Mouse (Mus musculus) embryonic facial prominence, embryonic 11.5 days (tissue): Measurements from ENCODE around the gene Pml. TPM values are rescaled to one million over a fixed set of nuclear protein-coding genes. Genes with fewer than 3 reads are reported as not detected.

Experiments used
- ATAC-seq: fragments of 200-750 bp; cut with Nextera tagmentation; replicated peaks from 2 replicates; pipeline ENCODE4 v1.8.0; 2017; ENCODE audit warnings: low read depth; ENCODE audit not compliant: insufficient number of reproducible peaks, low FRiP score, low TSS enrichment
- DNase-seq: peaks from one replicate; pipeline ENCODE4 v3.0.0-alpha.2; 2015; ENCODE audit warnings: low spot score
- H3K27ac ChIP-seq: fragments of 300-500 bp; sonication (generic); replicated peaks from 2 replicates; pipeline ENCODE4 v1.5.1; 2014; ENCODE audit warnings: mild to moderate bottlenecking, low read depth, low read length, control low read depth
- H3K27me3 ChIP-seq: fragments of 300-500 bp; sonication (generic); 2 replicates; pipeline ENCODE4 v1.6.1; 2014; ENCODE audit warnings: mild to moderate bottlenecking, low read length, moderate library complexity, mixed read lengths; ENCODE audit not compliant: control insufficient read depth, insufficient read depth
- H3K36me3 ChIP-seq: fragments of 300-500 bp; sonication (generic); replicated peaks from 2 replicates; pipeline ENCODE4 v1.6.1; 2014; ENCODE audit warnings: low read depth, mild to moderate bottlenecking, low read length, moderate library complexity, mixed read lengths; ENCODE audit not compliant: control insufficient read depth, insufficient read depth
- H3K4me1 ChIP-seq: fragments of 300-500 bp; sonication (generic); 2 replicates; pipeline ENCODE4 v1.6.1; 2014; ENCODE audit warnings: low read length, mixed read lengths; ENCODE audit not compliant: control insufficient read depth, insufficient read depth
- H3K4me2 ChIP-seq: fragments of 300-500 bp; sonication (generic); 2 replicates; pipeline ENCODE4 v1.6.1; 2014; ENCODE audit warnings: low read depth, mild to moderate bottlenecking, control low read depth, low read length, moderate library complexity
- H3K4me3 ChIP-seq: fragments of 300-500 bp; sonication (generic); 2 replicates; pipeline ENCODE4 v1.5.1; 2014; ENCODE audit warnings: low read depth, low read length, control low read depth
- H3K9ac ChIP-seq: fragments of 300-500 bp; sonication (generic); replicated peaks from 2 replicates; pipeline ENCODE4 v1.6.1; 2014; ENCODE audit warnings: mild to moderate bottlenecking, control low read depth, low read length
- H3K9me3 ChIP-seq: fragments of 300-500 bp; sonication (generic); replicated peaks from 2 replicates; pipeline ENCODE4 v1.6.1; 2016; ENCODE audit warnings: mild to moderate bottlenecking, low read length, inconsistent platforms, mixed read lengths; ENCODE audit not compliant: control insufficient read depth
- WGBS: fragments of 180-500 bp; shearing (Covaris S2); extraction: QIAGEN DNeasy Blood & Tissue Kit; methylation state at CpG from one replicate; pipeline ENCODE4 v1.1.7; 2014; 5-methylcytosine and 5-hydroxymethylcytosine counted together
- polyA plus RNA-seq: library from polyadenylated mRNA; unstranded; fragments of >200 nt; fragmentation: Nextera tagmentation; extraction: Ambion mirVana; gene quantifications from 2 replicates; pipeline ENCODE4 v1.2.1, GENCODE M21; 2014

The Pml gene
- polyA plus RNA-seq, 1 experiment from 2014 or later, result 14.5 TPM

GRCm38 (mm10) chr9:58283431-58283830 is 33.8 kb upstream of the Pml start:
- Histone ChIP-seq H3K4me3 (no peak overlapping the region), H3K27ac (no peak overlapping the region), H3K36me3 (no peaks in the 10 kb centered on the region), H3K27me3 (no peaks in the 10 kb centered on the region), H3K9ac (no peak overlapping the region), H3K4me2 (no peak overlapping the region), H3K9me3 (no peaks in the 10 kb centered on the region), H3K4me1 (no peaks in the 10 kb centered on the region)
- DNase-seq (no peak), ATAC-seq (no peak)
- 70% methylated on average over 7 of the region's 7 CpGs for WGBS

GRCm38 (mm10) chr9:58281597-58281996 is 32.0 kb upstream of the Pml start:
- DNase-seq, result peak; percentile 56
- H3K36me3 ChIP-seq, result no peaks in the 10 kb centered on the region
- ATAC-seq, result no peak
- H3K4me3 ChIP-seq, result no peak overlapping the region
- whole genome bisulfite sequencing, result 53% methylated on average over 3 of the region's 3 CpGs
- H3K27me3 ChIP-seq, result no peaks in the 10 kb centered on the region
- no peaks in the 10 kb centered on the region for H3K9me3 ChIP-seq
- no peaks in the 10 kb centered on the region for H3K4me1 ChIP-seq
- no peak overlapping the region for H3K4me2 ChIP-seq
- H3K9ac ChIP-seq, result no peak overlapping the region
- no peak overlapping the region for H3K27ac ChIP-seq

DNA sequence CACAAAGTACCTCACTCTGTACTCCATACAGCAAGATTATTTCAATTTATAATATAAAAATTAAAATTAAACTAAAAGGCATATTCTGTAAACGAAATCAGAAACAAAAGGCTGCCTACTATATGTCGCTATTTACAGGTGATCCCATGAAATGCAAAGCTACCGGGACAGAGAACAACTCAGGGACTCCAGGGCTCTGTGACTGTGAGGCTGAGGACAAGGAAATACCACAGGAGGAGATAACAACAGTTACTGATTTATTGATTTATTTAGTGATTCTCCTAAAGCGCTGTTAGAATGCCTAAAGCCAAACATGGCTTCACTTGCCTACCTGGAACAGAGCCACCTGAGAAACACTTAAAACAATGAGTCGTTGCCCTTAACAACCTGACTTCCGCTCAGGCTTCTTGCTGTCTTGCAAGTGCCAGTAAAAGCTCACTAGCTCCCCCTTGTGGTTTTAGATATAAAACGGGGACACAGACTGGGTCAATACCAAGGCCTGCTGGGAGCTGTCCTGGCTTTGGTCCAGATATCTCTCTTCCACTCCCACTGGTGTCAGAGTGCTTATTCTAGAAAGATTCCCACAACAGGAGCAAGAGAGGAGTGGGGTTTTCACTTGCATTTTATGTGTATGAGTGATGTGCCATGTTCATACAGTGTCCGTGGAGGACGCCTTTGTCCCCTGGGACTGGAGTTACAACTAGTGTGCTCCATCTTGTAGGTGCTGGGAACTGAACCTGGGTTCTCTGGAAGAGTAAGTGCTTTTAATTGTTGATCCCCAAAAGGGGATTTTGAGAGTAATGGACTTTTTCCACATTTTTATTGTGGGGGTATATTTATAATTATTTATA is 30.9 kb upstream of the Pml start:
- no peak overlapping the region for H3K4me3 ChIP-seq
- H3K36me3 ChIP-seq, result no peaks in the 10 kb centered on the region
- peaks cover 3% of the 10 kb centered on the region for H3K4me1 ChIP-seq
- no peak overlapping the region for H3K9ac ChIP-seq
- peak; percentile 94 for DNase-seq
- H3K9me3 ChIP-seq, result no peaks in the 10 kb centered on the region
- H3K4me2 ChIP-seq, result no peak overlapping the region
- ATAC-seq, result 0 out of 2 replicates have a peak, but pooled peaks have one; percentile 9
- WGBS, result 36% methylated on average over 9 of the region's 9 CpGs
- H3K27me3 ChIP-seq, result no peaks in the 10 kb centered on the region
- no peak overlapping the region for H3K27ac ChIP-seq

GRCm38 (mm10) chr9:58279780-58280179 is 30.2 kb upstream of the Pml start:
- WGBS, result 66% methylated on average over 5 of the region's 5 CpGs
- H3K9ac ChIP-seq, result no peak overlapping the region
- H3K9me3 ChIP-seq, result no peaks in the 10 kb centered on the region
- ATAC-seq (no peak), DNase-seq (no peak)
- H3K4me1 ChIP-seq, result peaks cover 5% of the 10 kb centered on the region
- no peak overlapping the region for H3K27ac ChIP-seq
- no peak overlapping the region for H3K4me2 ChIP-seq
- no peaks in the 10 kb centered on the region for H3K36me3 ChIP-seq
- H3K27me3 ChIP-seq, result no peaks in the 10 kb centered on the region
- no peak overlapping the region for H3K4me3 ChIP-seq

- 54% methylated on average over 4 of the region's 4 CpGs for WGBS
- no peak for ATAC-seq
Measured at GRCm38 (mm10) chr9:58278821-58279723, 29.5 kb upstream of the Pml start.

GRCm38 (mm10) chr9:58278313-58278712 is 28.7 kb upstream of the Pml start:
- H3K9ac ChIP-seq, result no peak overlapping the region
- WGBS, result 90% methylated on average over 4 of the region's 4 CpGs
- H3K36me3 ChIP-seq, result no peaks in the 10 kb centered on the region
- H3K27me3 ChIP-seq, result no peaks in the 10 kb centered on the region
- H3K4me1 ChIP-seq, result peaks cover 5% of the 10 kb centered on the region
- DNase-seq, result no peak
- no peaks in the 10 kb centered on the region for H3K9me3 ChIP-seq
- H3K4me3 ChIP-seq, result no peak overlapping the region
- H3K4me2 ChIP-seq, result no peak overlapping the region
- no peak for ATAC-seq
- no peak overlapping the region for H3K27ac ChIP-seq

More at GRCm38 (mm10) chr9:58278821-58279723, 29.5 kb upstream of the Pml start:
- Histone ChIP-seq H3K9ac (no peak overlapping the region), H3K27me3 (no peaks in the 10 kb centered on the region), H3K4me1 (peaks cover 5% of the 10 kb centered on the region), H3K4me3 (no peak overlapping the region), H3K36me3 (no peaks in the 10 kb centered on the region), H3K27ac (no peak overlapping the region), H3K9me3 (no peaks in the 10 kb centered on the region), H3K4me2 (no peak overlapping the region)
- DNase-seq, result no peak

- WGBS, result 55% methylated on average over 5 of the region's 5 CpGs
- Histone ChIP-seq H3K4me3 (no peak overlapping the region), H3K9ac (no peak overlapping the region), H3K4me1 (peaks cover 5% of the 10 kb centered on the region), H3K27ac (no peak overlapping the region), H3K36me3 (no peaks in the 10 kb centered on the region), H3K9me3 (no peaks in the 10 kb centered on the region), H3K4me2 (no peak overlapping the region), H3K27me3 (no peaks in the 10 kb centered on the region)
- DNase-seq, result no peak
- no peak for ATAC-seq
Measured at GRCm38 (mm10) chr9:58276346-58276745, 26.8 kb upstream of the Pml start.

- no peaks in the 10 kb centered on the region for H3K9me3 ChIP-seq
- WGBS, result 66% methylated on average over 3 of the region's 3 CpGs
- H3K4me2 ChIP-seq, result no peak overlapping the region
- H3K27ac ChIP-seq, result peak overlapping the region; percentile 56
- DNase-seq (no peak), ATAC-seq (no peak)
- peaks cover 5% of the 10 kb centered on the region for H3K4me1 ChIP-seq
- no peak overlapping the region for H3K4me3 ChIP-seq
- no peaks in the 10 kb centered on the region for H3K36me3 ChIP-seq
- peak overlapping the region; percentile 28 for H3K9ac ChIP-seq
- no peaks in the 10 kb centered on the region for H3K27me3 ChIP-seq
Measured at GRCm38 (mm10) chr9:58275797-58276196, 26.2 kb upstream of the Pml start.
